Mouse (Mus musculus) neural tube, embryonic 14.5 days (tissue): ENCODE data around the gene Spata33. TPM values are rescaled to one million over a fixed set of nuclear protein-coding genes. Genes with fewer than 3 reads are reported as not detected.
"Not testable (repeated sequence)": the region's sequence is repeated elsewhere in the genome, so short reads cannot be mapped to it uniquely, and the experiment has no call there.

Source experiments
- ATAC-seq: fragments of 200-750 bp; cut with Nextera tagmentation; 2 replicates; pipeline ENCODE4 v1.8.0; 2017; ENCODE audit warnings: low read depth, mild to moderate bottlenecking, moderate TSS enrichment, moderate library complexity
- H3K27ac ChIP-seq: fragments of 300-500 bp; sonication (generic); 2 replicates; pipeline ENCODE4 v1.5.1; 2014; ENCODE audit warnings: low read depth, mild to moderate bottlenecking, control low read depth, low read length, moderate library complexity, mixed read lengths
- H3K27me3 ChIP-seq: fragments of 300-500 bp; sonication (generic); 2 replicates; pipeline ENCODE4 v1.6.1; 2014; ENCODE audit warnings: low read length; ENCODE audit not compliant: control insufficient read depth, insufficient read depth
- H3K36me3 ChIP-seq: fragments of 300-500 bp; sonication (generic); 2 replicates; pipeline ENCODE4 v1.6.1; 2014; ENCODE audit warnings: low read length, mixed read lengths; ENCODE audit not compliant: control insufficient read depth, insufficient read depth
- H3K4me1 ChIP-seq: fragments of 300-500 bp; sonication (generic); 2 replicates; pipeline ENCODE4 v1.6.1; 2014; ENCODE audit warnings: low read length; ENCODE audit not compliant: control insufficient read depth, insufficient read depth
- H3K4me2 ChIP-seq: fragments of 300-500 bp; sonication (generic); 2 replicates; pipeline ENCODE4 v1.6.1; 2014; ENCODE audit warnings: mild to moderate bottlenecking, low read depth, low read length, control low read depth
- H3K4me3 ChIP-seq: fragments of 300-500 bp; sonication (generic); 2 replicates; pipeline ENCODE4 v1.5.1; 2014; ENCODE audit warnings: low read depth, low read length, control low read depth, mixed read lengths
- H3K9ac ChIP-seq: fragments of 300-500 bp; sonication (generic); replicated peaks from 2 replicates; pipeline ENCODE4 v1.6.1; 2014; ENCODE audit warnings: low read depth, mild to moderate bottlenecking, control low read depth, low read length, mixed read lengths
- H3K9me3 ChIP-seq: fragments of 300-500 bp; sonication (generic); 2 replicates; pipeline ENCODE4 v1.6.1; 2016; ENCODE audit warnings: low read length; ENCODE audit not compliant: control insufficient read depth
- WGBS: fragments of 180-500 bp; shearing (Covaris S2); extraction: QIAGEN DNeasy Blood & Tissue Kit; methylation state at CpG from one replicate; pipeline ENCODE4 v1.1.7; 2014; 5-methylcytosine and 5-hydroxymethylcytosine counted together
- polyA plus RNA-seq: library from polyadenylated mRNA; unstranded; fragments of >200 nt; fragmentation: Nextera tagmentation; extraction: Ambion mirVana; gene quantifications from 2 replicates; pipeline ENCODE4 v1.2.1, GENCODE M21; 2014

Spata33 gene
- polyA plus RNA-seq, 1 experiment from 2014 or later, result 6.0 TPM

- WGBS, result under 1% methylated on average over 73 of the region's 99 CpGs
Measured at GRCm38 (mm10) chr8:123254099-123254885, 41.7 kb downstream of the Spata33 start, which contains the start of the genes Zfp276 and Vps9d1. Gene Zfp276 (plus strand): TSS chr8:123254195. Gene Vps9d1 (minus strand): TSS chr8:123254348.

GRCm38 (mm10) chr8:123255170-123255569 lies 42.5 kb downstream of the Spata33 start:
- 69% methylated on average over 6 of the region's 6 CpGs for WGBS
- Histone ChIP-seq H3K9me3 (no peaks in the 10 kb centered on the region), H3K4me2 (peak overlapping the region; percentile 93), H3K27ac (no peak overlapping the region), H3K4me1 (peaks cover 20% of the 10 kb centered on the region), H3K36me3 (peaks cover 49% of the 10 kb centered on the region), H3K9ac (peak overlapping the region; percentile 97), H3K27me3 (no peaks in the 10 kb centered on the region), H3K4me3 (peak overlapping the region; percentile 98)
- ATAC-seq, result no peak

More at GRCm38 (mm10) chr8:123254099-123254885, 41.7 kb downstream of the Spata33 start, which contains the start of the genes Zfp276 and Vps9d1:
- peak within 1 kb of the TSS; percentile 91 for H3K27ac ChIP-seq
- peak within 1 kb of the TSS; percentile 97 for H3K9ac ChIP-seq
- H3K27me3 ChIP-seq, result no peaks in the 10 kb centered on the region
- peak; percentile 95 for ATAC-seq
- H3K4me1 ChIP-seq, result peaks cover 20% of the 10 kb centered on the region
- peak within 1 kb of the TSS; percentile 98 for H3K4me3 ChIP-seq
- H3K9me3 ChIP-seq, result no peaks in the 10 kb centered on the region
- peak within 1 kb of the TSS; percentile 93 for H3K4me2 ChIP-seq
- H3K36me3 ChIP-seq, result peaks cover 47% of the 10 kb centered on the region

GRCm38 (mm10) chr8:123257114-123257513 lies 44.5 kb downstream of the Spata33 start:
- no peak overlapping the region for H3K27ac ChIP-seq
- H3K4me1 ChIP-seq, result peaks cover 20% of the 10 kb centered on the region
- H3K36me3 ChIP-seq, result peaks cover 40% of the 10 kb centered on the region
- H3K9ac ChIP-seq, result no peak overlapping the region
- no peaks in the 10 kb centered on the region for H3K9me3 ChIP-seq
- no peak overlapping the region for H3K4me2 ChIP-seq
- WGBS, result 68% methylated on average over 3 of the region's 3 CpGs
- no peaks in the 10 kb centered on the region for H3K27me3 ChIP-seq
- ATAC-seq, result no peak
- H3K4me3 ChIP-seq, result no peak overlapping the region

GRCm38 (mm10) chr8:123257593-123257992 lies 45.0 kb downstream of the Spata33 start:
- WGBS, result 94% methylated on average over 8 of the region's 8 CpGs
- H3K4me2 ChIP-seq, H3K27ac ChIP-seq, H3K9ac ChIP-seq, H3K4me3 ChIP-seq, ATAC-seq, H3K9me3 ChIP-seq, H3K27me3 ChIP-seq: not testable (repeated sequence)
- Histone ChIP-seq H3K4me1 (peaks cover 18% of the 10 kb centered on the region), H3K36me3 (peaks cover 40% of the 10 kb centered on the region)

- no peaks in the 10 kb centered on the region for H3K27me3 ChIP-seq
- no peaks in the 10 kb centered on the region for H3K4me1 ChIP-seq
- peaks cover 60% of the 10 kb centered on the region for H3K36me3 ChIP-seq
- H3K4me2 ChIP-seq, result no peak overlapping the region
- no peak overlapping the region for H3K9ac ChIP-seq
- H3K27ac ChIP-seq, result no peak overlapping the region
- WGBS, result 67% methylated on average over 14 of the region's 14 CpGs
- no peaks in the 10 kb centered on the region for H3K9me3 ChIP-seq
- no peak for ATAC-seq
- no peak overlapping the region for H3K4me3 ChIP-seq
Measured at GRCm38 (mm10) chr8:123267926-123268656, 55.5 kb downstream of the Spata33 start.

GRCm38 (mm10) chr8:123271147-123271546 lies 58.5 kb downstream of the Spata33 start:
- no peak for ATAC-seq
- no peak overlapping the region for H3K4me3 ChIP-seq
- peaks cover 37% of the 10 kb centered on the region for H3K36me3 ChIP-seq
- no peak overlapping the region for H3K27ac ChIP-seq
- no peak overlapping the region for H3K9ac ChIP-seq
- no peaks in the 10 kb centered on the region for H3K9me3 ChIP-seq
- no peak overlapping the region for H3K4me2 ChIP-seq
- no peaks in the 10 kb centered on the region for H3K27me3 ChIP-seq
- 91% methylated on average over 10 of the region's 10 CpGs for WGBS
- H3K4me1 ChIP-seq, result no peaks in the 10 kb centered on the region

Other genes with a start within 250 kb of the Spata33 start
- 43.8 and 46.5 TPM in 2 replicates for gene Ankrd11, start 170.6 kb upstream of the Spata33 start, polyA plus RNA-seq
- 43.4 and 49.1 TPM in 2 replicates for gene Spg7, start 149.9 kb upstream of the Spata33 start, polyA plus RNA-seq
- 775 and 913 TPM in 2 replicates for gene Rpl13, start 110.5 kb upstream of the Spata33 start, polyA plus RNA-seq
- 1.5 and 1.8 TPM in 2 replicates for gene Cpne7, start 95.5 kb upstream of the Spata33 start, polyA plus RNA-seq
- 0.80 and 1.9 TPM in 2 replicates for gene Sult5a1, start 54.5 kb upstream of the Spata33 start, polyA plus RNA-seq
- not detected in 2 replicates for gene Dpep1, start 26.6 kb upstream of the Spata33 start, polyA plus RNA-seq
- 123 and 147 TPM in 2 replicates for gene Chmp1a, start 69 bp upstream of the Spata33 start, polyA plus RNA-seq
- 43.6 and 45.2 TPM in 2 replicates for gene Cdk10, start 12.0 kb downstream of the Spata33 start, polyA plus RNA-seq
- gene Spata2l, start 23.4 kb downstream of the Spata33 start, polyA plus RNA-seq, result 7.0 and 7.3 TPM in 2 replicates
- 17.1 and 18.6 TPM in 2 replicates for gene Zfp276, start 41.4 kb downstream of the Spata33 start, polyA plus RNA-seq
- gene Vps9d1, start 41.5 kb downstream of the Spata33 start, polyA plus RNA-seq, result 63.7 and 65.8 TPM in 2 replicates
- 6.6 and 8.1 TPM in 2 replicates for gene Fanca, start 105.7 kb downstream of the Spata33 start, polyA plus RNA-seq
- gene Spire2, start 119.9 kb downstream of the Spata33 start, polyA plus RNA-seq, result 34.9 and 36.9 TPM in 2 replicates
- gene Tcf25, start 160.9 kb downstream of the Spata33 start, polyA plus RNA-seq, result 379 and 405 TPM in 2 replicates
- gene Mc1r, start 194.3 kb downstream of the Spata33 start, polyA plus RNA-seq, result 0.22 and 0.33 TPM in 2 replicates
- gene Tubb3, start 198.6 kb downstream of the Spata33 start, polyA plus RNA-seq, result 1,600 and 1,632 TPM in 2 replicates
- gene Def8, start 210.7 kb downstream of the Spata33 start, polyA plus RNA-seq, result 47.4 and 52.8 TPM in 2 replicates